Mouse (Mus musculus) heart, embryonic 14.5 days (tissue): ENCODE results near the gene Agap1. TPM values are rescaled to one million over a fixed set of nuclear protein-coding genes. Genes with fewer than 3 reads are reported as not detected.

Source experiments
- ATAC-seq: fragments of 200-750 bp; cut with Nextera tagmentation; 2 replicates; pipeline ENCODE4 v1.8.0; 2017; ENCODE audit warnings: low read depth, moderate TSS enrichment; ENCODE audit not compliant: insufficient number of reproducible peaks, insufficient read depth, low FRiP score
- H3K27ac ChIP-seq, 2 experiments: fragments of 200-500 bp in 1 of 2; fragments of 300-500 bp in 1 of 2; sonication (generic) in 1 of 2; replicated peaks in 1 of 2; 2 replicates each; pipeline ENCODE4 v1.5.1; 2012 to 2014; ENCODE audit warnings: low read depth in 2 of 2, low read length in 2 of 2, control low read depth in 1 of 2, mild to moderate bottlenecking in 1 of 2, mixed read lengths in 1 of 2; ENCODE audit not compliant: control insufficient read depth in 1 of 2, insufficient read depth in 1 of 2
- H3K27me3 ChIP-seq: fragments of 300-500 bp; sonication (generic); 2 replicates; pipeline ENCODE4 v1.6.1; 2014; ENCODE audit warnings: mild to moderate bottlenecking, low read length, control low read depth; ENCODE audit not compliant: control insufficient read depth, insufficient read depth
- H3K36me3 ChIP-seq: fragments of 300-500 bp; sonication (generic); 2 replicates; pipeline ENCODE4 v1.6.1; 2014; ENCODE audit warnings: mild to moderate bottlenecking, control low read depth, low read length, mixed read lengths; ENCODE audit not compliant: control insufficient read depth, insufficient read depth
- H3K4me1 ChIP-seq, 2 experiments: fragments of 200-500 bp in 1 of 2; fragments of 300-500 bp in 1 of 2; sonication (generic) in 1 of 2; 2 replicates each; pipeline ENCODE4 v1.6.1; 2012 to 2014; ENCODE audit warnings: low read length in 2 of 2, control low read depth in 1 of 2, mixed read lengths in 1 of 2; ENCODE audit not compliant: control insufficient read depth in 2 of 2, insufficient read depth in 2 of 2
- H3K4me2 ChIP-seq: fragments of 300-500 bp; sonication (generic); 2 replicates; pipeline ENCODE4 v1.6.1; 2014; ENCODE audit warnings: mild to moderate bottlenecking, low read length
- H3K4me3 ChIP-seq, 2 experiments: fragments of 200-500 bp in 1 of 2; fragments of 300-500 bp in 1 of 2; sonication (generic) in 1 of 2; 2 replicates each; pipeline ENCODE4 v1.5.1; 2012 to 2014; ENCODE audit warnings: low read length in 2 of 2, mild to moderate bottlenecking in 2 of 2, control low read depth in 1 of 2, low read depth in 1 of 2, moderate library complexity in 1 of 2; ENCODE audit not compliant: control insufficient read depth in 1 of 2, insufficient read depth in 1 of 2
- H3K9ac ChIP-seq: fragments of 300-500 bp; sonication (generic); 2 replicates; pipeline ENCODE4 v1.6.1; 2014; ENCODE audit warnings: mild to moderate bottlenecking, low read length
- H3K9me3 ChIP-seq: fragments of 300-500 bp; sonication (generic); 2 replicates; pipeline ENCODE4 v1.6.1; 2016; ENCODE audit warnings: low read length, control low read depth; ENCODE audit not compliant: control insufficient read depth
- WGBS: fragments of 180-500 bp; shearing (Covaris S2); extraction: QIAGEN DNeasy Blood & Tissue Kit; methylation state at CpG from one replicate; pipeline ENCODE4 v1.1.7; 2014; 5-methylcytosine and 5-hydroxymethylcytosine counted together
- polyA plus RNA-seq: library from polyadenylated mRNA; unstranded; fragments of >200 nt; fragmentation: Nextera tagmentation; extraction: Ambion mirVana; gene quantifications from 2 replicates; pipeline ENCODE4 v1.2.1, GENCODE M21; 2014

The Agap1 gene
- polyA plus RNA-seq, 1 experiment from 2014 or later, result 17.0 TPM

DNA sequence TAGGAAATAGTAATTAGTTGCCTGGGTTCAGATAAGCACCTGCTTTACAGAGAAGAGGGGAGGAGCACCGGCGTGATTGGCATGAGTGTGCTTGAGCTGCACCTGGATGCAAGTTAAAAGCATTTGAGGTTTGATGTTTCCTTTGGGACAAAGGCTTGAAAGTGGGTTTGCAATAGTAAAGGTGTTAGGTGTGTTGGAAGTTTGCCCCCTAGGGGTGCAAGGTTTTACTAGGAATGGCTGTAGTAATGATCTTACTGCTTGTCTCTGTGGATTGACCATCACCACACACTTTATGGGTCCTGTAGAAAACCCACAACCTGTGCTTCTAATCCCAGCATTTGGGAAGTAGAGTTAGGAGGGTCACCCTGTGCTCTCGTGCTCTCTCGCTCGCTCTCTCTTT is 128.8 kb downstream of the Agap1 start:
- Histone ChIP-seq H3K27me3 (peaks cover 7% of the 10 kb centered on the region), H3K4me2 (no peak overlapping the region), H3K36me3 (no peaks in the 10 kb centered on the region), H3K27ac (no peak overlapping the region), H3K9me3 (no peaks in the 10 kb centered on the region), H3K4me3 (no peak overlapping the region), H3K4me1 (peaks cover 12 to 22% of the 10 kb centered on the region in 2 experiments), H3K9ac (no peak overlapping the region)
- 92% methylated on average over 5 of the region's 5 CpGs for WGBS
- ATAC-seq, result no peak

DNA sequence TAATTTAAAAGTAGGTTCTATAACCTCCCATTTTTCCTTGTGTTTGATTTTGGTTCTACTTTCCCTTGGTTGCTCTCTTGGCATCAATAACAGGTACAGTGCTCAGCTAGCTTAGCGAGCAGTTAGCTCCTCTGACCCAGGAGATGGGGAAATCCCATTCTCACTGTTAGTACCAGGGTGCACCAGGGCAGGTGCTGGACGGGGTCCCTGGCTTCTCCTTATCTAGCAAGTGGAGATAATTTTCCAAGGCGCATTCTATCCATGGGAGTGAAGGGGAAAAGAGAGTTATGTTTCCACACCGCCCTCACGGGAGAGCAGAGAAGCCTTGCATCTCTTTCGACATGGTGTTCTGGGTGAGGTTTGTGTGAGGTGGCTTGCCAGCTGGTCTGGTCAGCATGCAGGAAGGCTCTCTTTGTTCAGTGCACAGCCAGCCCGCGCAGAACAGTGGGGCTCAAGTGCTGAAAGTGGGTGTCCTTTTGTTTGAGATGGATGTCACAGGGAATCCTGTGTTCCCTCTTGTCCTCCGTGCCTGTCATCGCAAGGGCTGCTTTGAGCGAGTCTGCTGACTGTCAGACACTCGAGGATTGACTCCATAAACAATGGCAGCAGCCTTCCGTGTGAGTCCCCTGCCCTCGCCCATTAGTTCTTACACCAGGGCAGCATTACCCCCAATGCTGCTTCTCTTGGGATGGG is 132.5 kb downstream of the Agap1 start:
- ATAC-seq, result no peak
- peaks cover 11 to 20% of the 10 kb centered on the region in 2 experiments for H3K4me1 ChIP-seq
- 16% methylated on average over 14 of the region's 14 CpGs for WGBS
- H3K27ac ChIP-seq, result peak overlapping the region; percentile 12 to 41; a peak in 2 of 4 replicates
- H3K4me3 ChIP-seq, result no peak overlapping the region
- no peaks in the 10 kb centered on the region for H3K36me3 ChIP-seq
- H3K9ac ChIP-seq, result 0 out of 2 replicates have a peak overlapping the region, but pooled peaks have one; percentile 27
- H3K9me3 ChIP-seq, result peaks cover 6% of the 10 kb centered on the region
- peak overlapping the region; percentile 46 for H3K4me2 ChIP-seq
- peaks cover 2% of the 10 kb centered on the region for H3K27me3 ChIP-seq

DNA sequence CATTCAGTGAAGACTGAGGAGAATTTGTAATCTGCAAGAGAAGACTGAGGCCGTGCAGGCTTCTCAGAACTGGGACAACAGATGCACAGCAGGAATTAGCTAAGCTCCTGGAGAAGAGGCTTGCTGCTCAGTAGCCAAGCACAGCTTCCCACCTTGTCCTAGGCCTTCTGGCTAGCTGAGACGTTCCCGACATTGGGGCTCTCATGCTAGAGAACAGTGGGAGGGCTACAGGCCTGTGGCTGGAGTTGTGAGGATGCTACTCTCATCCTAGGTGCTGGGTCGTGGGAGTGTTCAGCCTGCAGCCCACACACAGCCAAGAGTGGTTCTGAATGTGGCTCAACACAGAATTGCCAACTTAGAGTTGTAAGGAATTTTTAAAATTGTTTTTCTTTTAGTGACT is 133.5 kb downstream of the Agap1 start:
- WGBS, result 68% methylated on average over 4 of the region's 4 CpGs
- Histone ChIP-seq H3K27me3 (no peaks in the 10 kb centered on the region), H3K36me3 (no peaks in the 10 kb centered on the region), H3K9me3 (peaks cover 7% of the 10 kb centered on the region), H3K4me2 (no peak overlapping the region), H3K9ac (no peak overlapping the region), H3K27ac (no peak overlapping the region), H3K4me1 (peaks cover 11 to 22% of the 10 kb centered on the region in 2 experiments), H3K4me3 (no peak overlapping the region)
- ATAC-seq, result no peak

DNA sequence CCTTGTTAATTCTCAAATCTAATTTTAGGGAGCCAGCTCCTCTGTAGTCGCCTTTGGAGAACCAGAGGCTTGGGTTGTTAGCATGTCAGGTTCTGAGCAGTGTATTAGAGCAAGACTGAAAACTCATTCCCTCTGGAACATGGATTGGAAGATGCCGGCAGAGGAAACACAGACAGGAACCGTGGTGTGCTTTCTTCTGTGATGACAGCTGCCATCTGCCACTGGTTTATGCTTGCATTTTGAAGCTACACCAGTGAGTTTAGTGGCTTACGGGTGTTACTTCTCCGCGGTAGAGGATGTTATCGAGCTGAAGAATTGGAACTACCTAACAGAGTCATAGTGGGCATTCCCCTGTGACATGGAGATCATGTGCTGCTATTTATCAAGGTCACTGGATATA is 136.4 kb downstream of the Agap1 start:
- H3K4me1 ChIP-seq, result peaks cover 27 to 45% of the 10 kb centered on the region in 2 experiments
- H3K4me3 ChIP-seq, result no peak overlapping the region
- no peak overlapping the region; a peak in 1 of 4 replicates for H3K27ac ChIP-seq
- 75% methylated on average over 7 of the region's 7 CpGs for WGBS
- no peak overlapping the region for H3K9ac ChIP-seq
- no peaks in the 10 kb centered on the region for H3K27me3 ChIP-seq
- no peaks in the 10 kb centered on the region for H3K36me3 ChIP-seq
- ATAC-seq, result no peak
- no peak overlapping the region for H3K4me2 ChIP-seq
- peaks cover 7% of the 10 kb centered on the region for H3K9me3 ChIP-seq

- no peak overlapping the region for H3K4me3 ChIP-seq
- no peak overlapping the region for H3K4me2 ChIP-seq
- no peaks in the 10 kb centered on the region for H3K36me3 ChIP-seq
- WGBS, result 57% methylated on average over 4 of the region's 4 CpGs
- H3K27me3 ChIP-seq, result no peaks in the 10 kb centered on the region
- no peak overlapping the region for H3K9ac ChIP-seq
- peaks cover 7% of the 10 kb centered on the region for H3K9me3 ChIP-seq
- H3K27ac ChIP-seq, result peak overlapping the region in 1 of 2 experiments; percentile 20; a peak in 2 of 4 replicates
- no peak for ATAC-seq
- H3K4me1 ChIP-seq, result peaks cover 23 to 31% of the 10 kb centered on the region in 2 experiments
Measured at GRCm38 (mm10) chr1:89593219-89593618, 138.6 kb downstream of the Agap1 start.

GRCm38 (mm10) chr1:89594999-89595398 is 140.4 kb downstream of the Agap1 start:
- Histone ChIP-seq H3K9me3 (peaks cover 7% of the 10 kb centered on the region), H3K27ac (peak overlapping the region in 1 of 2 experiments; percentile 35; a peak in 2 of 4 replicates), H3K4me3 (no peak overlapping the region), H3K4me1 (peaks cover 35 to 47% of the 10 kb centered on the region in 2 experiments), H3K36me3 (no peaks in the 10 kb centered on the region), H3K4me2 (no peak overlapping the region), H3K27me3 (no peaks in the 10 kb centered on the region), H3K9ac (no peak overlapping the region)
- no peak for ATAC-seq
- WGBS, result 89% methylated on average over 8 of the region's 8 CpGs

GRCm38 (mm10) chr1:89595421-89595820 is 140.8 kb downstream of the Agap1 start:
- H3K27me3 ChIP-seq, result no peaks in the 10 kb centered on the region
- H3K4me3 ChIP-seq, result no peak overlapping the region
- peaks cover 40 to 51% of the 10 kb centered on the region in 2 experiments for H3K4me1 ChIP-seq
- H3K36me3 ChIP-seq, result no peaks in the 10 kb centered on the region
- H3K9me3 ChIP-seq, result peaks cover 7% of the 10 kb centered on the region
- no peak for ATAC-seq
- no peak overlapping the region for H3K4me2 ChIP-seq
- WGBS, result 55% methylated on average over 7 of the region's 7 CpGs
- H3K27ac ChIP-seq, result peak overlapping the region in 1 of 2 experiments; percentile 35; a peak in 2 of 4 replicates
- H3K9ac ChIP-seq, result no peak overlapping the region
